ENCODE assay signal across 9 mouse cellular contexts in the genomic region with DNA sequence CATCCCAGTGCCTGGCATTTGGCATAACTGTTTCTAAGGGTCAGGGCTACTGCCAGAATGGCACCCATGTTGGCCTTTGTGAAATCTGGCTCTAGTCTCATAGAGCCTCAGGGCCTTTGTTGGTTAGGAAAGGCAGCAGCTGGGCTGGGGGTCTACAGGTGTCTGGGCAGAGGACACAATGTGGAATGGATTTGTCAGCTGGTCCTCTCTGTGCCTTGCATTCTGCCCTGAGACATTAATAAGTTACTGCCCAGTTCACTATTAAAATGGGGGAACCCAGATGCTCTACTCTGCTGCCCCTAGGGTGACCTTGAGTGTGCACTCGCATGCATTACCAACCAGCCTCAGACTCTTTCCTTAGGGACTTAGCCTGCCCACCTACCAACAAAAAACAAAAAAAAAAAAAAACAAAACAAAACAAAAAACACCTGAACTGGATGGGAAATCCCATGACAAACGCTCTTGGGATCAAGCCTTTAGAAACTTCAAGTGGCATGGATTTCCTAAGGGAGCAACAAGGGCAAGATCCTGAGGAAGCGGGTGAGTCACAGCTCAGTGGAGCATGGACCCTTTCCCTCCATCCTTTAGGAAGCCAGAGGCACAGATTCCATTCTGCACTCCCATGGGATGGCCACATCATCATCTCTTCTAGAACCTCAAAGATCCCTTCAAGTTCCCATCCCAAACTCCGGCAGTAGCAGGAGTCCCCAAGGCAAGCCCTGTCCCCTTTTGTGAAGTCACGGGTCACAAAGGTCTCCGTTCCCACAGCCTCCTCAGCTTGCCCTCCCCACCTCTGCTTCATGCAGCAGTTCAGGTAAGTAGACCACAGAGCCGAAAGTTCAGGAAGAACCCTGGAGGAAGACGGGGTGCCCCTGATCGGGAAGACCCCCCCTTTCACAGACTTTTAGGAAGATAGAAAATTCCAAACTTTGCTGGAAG. TPM values are rescaled to one million over a fixed set of nuclear protein-coding genes. Genes with fewer than 3 reads are reported as not detected.
DNase-seq lines count a peak whose midpoint lies in the region; ATAC-seq and TF ChIP-seq lines count a peak whose summit lies in the region.
"Had no signal": no experiment of that assay in that cellular context is flagged by ENCODE, and none has a peak within 500 bp of the region (broad histone marks: within the 10 kb centered on the region; RNA-seq: fewer than 3 reads in every experiment).

No protein-coding gene starts in this region.

- WGBS in liver, embryonic 11.5 days = 72% methylated on average over 9 of the region's 9 CpGs
- WGBS in heart, embryonic 14.5 days = 46% methylated on average over 9 of the region's 9 CpGs
- 77% methylated on average over 9 of the region's 9 CpGs for WGBS in small intestine, adult 2 months

- H3K4me3 ChIP-seq in liver, embryonic 11.5 days (ENCODE audit: low read depth, low read length) = peak overlapping the region; percentile 57
- H3K4me3 ChIP-seq in heart, embryonic 14.5 days (ENCODE audit: control insufficient read depth in 1 of 2, insufficient read depth in 1 of 2, low read depth in 1 of 2, low read length in 2 of 2) = peak overlapping the region; percentile 80 to 88
- peak overlapping the region; percentile 39 for H3K4me3 ChIP-seq in small intestine, adult 2 months (ENCODE audit: low read depth, low read length)
- H3K4me3 ChIP-seq: megakaryocyte, embryonic 14.5 days had no signal

- no peak for ATAC-seq in liver, embryonic 11.5 days (replicated peaks; ENCODE audit: low FRiP score)
- ATAC-seq in heart, embryonic 14.5 days (ENCODE audit: insufficient number of reproducible peaks, insufficient read depth, low FRiP score, low read depth) = no peak

- intact Hi-C loops in left cerebral cortex, postnatal 10 days (cut with DNase I) = no loop called here

- H3K9ac ChIP-seq in liver, embryonic 11.5 days (ENCODE audit: low read depth, low read length) = peak overlapping the region; percentile 64; the same call in 1 of the 2 replicates
- peak overlapping the region; percentile 92 for H3K9ac ChIP-seq in heart, embryonic 14.5 days (ENCODE audit: low read length)

- TF ChIP-seq CTCF in small intestine, adult 2 months (IDR thresholded peaks at IDR 0.05; ENCODE audit: extremely low read depth, insufficient read length, insufficient replicate concordance, low read depth, low read length) = no peak

- peaks cover 5% of the 10 kb centered on the region; the same call in 1 of the 2 replicates for H3K4me1 ChIP-seq in liver, embryonic 11.5 days (replicated peaks; ENCODE audit: control insufficient read depth, insufficient read depth, low read length)
- H3K4me1 ChIP-seq in heart, embryonic 14.5 days (ENCODE audit: control insufficient read depth in 2 of 2, insufficient read depth in 2 of 2, low read length in 2 of 2) = peaks cover 21 to 45% of the 10 kb centered on the region in 2 experiments
- peaks cover 3% of the 10 kb centered on the region; the same call in 1 of the 2 replicates for H3K4me1 ChIP-seq in small intestine, adult 2 months (ENCODE audit: control insufficient read depth, insufficient read depth, insufficient read length, low read length)

- peaks cover 15% of the 10 kb centered on the region for H3K27me3 ChIP-seq in liver, embryonic 11.5 days (replicated peaks; ENCODE audit: control insufficient read depth, insufficient read depth, low read length)
- H3K27me3 ChIP-seq in heart, embryonic 14.5 days (ENCODE audit: control insufficient read depth, insufficient read depth, low read length) = no peaks in the 10 kb centered on the region
- no peaks in the 10 kb centered on the region for H3K27me3 ChIP-seq in small intestine, adult 2 months (ENCODE audit: control insufficient read depth, insufficient read depth, low read length)

- peaks cover 16% of the 10 kb centered on the region for H3K36me3 ChIP-seq in liver, embryonic 11.5 days (ENCODE audit: control insufficient read depth, insufficient read depth, low read length)
- H3K36me3 ChIP-seq in heart, embryonic 14.5 days (ENCODE audit: control insufficient read depth, insufficient read depth, low read length) = peaks cover 64% of the 10 kb centered on the region
- H3K36me3 ChIP-seq in small intestine, adult 2 months (ENCODE audit: control insufficient read depth, insufficient read depth, low read length) = peaks cover 2% of the 10 kb centered on the region; the same call in 1 of the 2 replicates

- H3K9me3 ChIP-seq in liver, embryonic 11.5 days (ENCODE audit: control insufficient read depth, low read length) = no peaks in the 10 kb centered on the region
- H3K9me3 ChIP-seq in heart, embryonic 14.5 days (ENCODE audit: control insufficient read depth, low read length) = no peaks in the 10 kb centered on the region

- H3K4me2 ChIP-seq in liver, embryonic 11.5 days = peak overlapping the region; percentile 57
- peak overlapping the region; percentile 83 for H3K4me2 ChIP-seq in heart, embryonic 14.5 days (ENCODE audit: low read length)

- DNase-seq in liver, embryonic 11.5 days (ENCODE audit: low spot score) = no peak
- DNase-seq in liver = no peak
- peak; percentile 43 for DNase-seq in kidney, postnatal 14 days
- no peak for DNase-seq in gastrocnemius, adult 18-20 months (ENCODE audit: low spot score)
- no peak for DNase-seq in cerebellum, postnatal 36 days
- no peak for DNase-seq in left cerebral cortex, postnatal 10 days (ENCODE audit: extremely low spot score in 1 of 2, low spot score in 2 of 2)

- TF ChIP-seq POLR2A in small intestine, adult 2 months (IDR thresholded peaks at IDR 0.05; ENCODE audit: low read depth, low read length) = no peak

- H3K27ac ChIP-seq in liver, embryonic 11.5 days (ENCODE audit: low read depth, low read length) = no peak overlapping the region
- H3K27ac ChIP-seq in heart, embryonic 14.5 days (replicated peaks in 1 of 2; ENCODE audit: control insufficient read depth in 1 of 2, insufficient read depth in 1 of 2, low read depth in 2 of 2, low read length in 2 of 2) = peak overlapping the region in 1 of 2 experiments; percentile 100; a peak in 2 of 4 replicates
- no peak overlapping the region for H3K27ac ChIP-seq in small intestine, adult 2 months (ENCODE audit: insufficient read depth, low read depth, low read length)

RNA-seq across cellular contexts. Expression of gene Serpinh1, which starts 3.0 kb away (rescaled TPM):
- polyA plus RNA-seq in liver, embryonic 11.5 days (2014; fragmentation: Nextera tagmentation; extraction: Ambion mirVana) = 224 and 232 TPM in 2 replicates
- 401 and 427 TPM in 2 replicates for polyA plus RNA-seq in heart, embryonic 14.5 days (2014; fragmentation: Nextera tagmentation; extraction: Ambion mirVana)
- 87.6 and 89.7 TPM in 2 replicates for polyA plus RNA-seq in small intestine, adult 2 months (2012; rRNA removed)
- 10 to 100 TPM; 37.4 to 70.5 TPM for total RNA-seq in gastrocnemius, adult 18-20 months (2021)
- total RNA-seq in left cerebral cortex, postnatal 10 days (2021) = 10 to 100 TPM; 46.7 to 49.4 TPM

RNA-seq across cellular contexts. Expression of gene Gdpd5, which starts 31.2 kb away (rescaled TPM):
- 5.7 and 7.5 TPM in 2 replicates for polyA plus RNA-seq in liver, embryonic 11.5 days (2014; fragmentation: Nextera tagmentation; extraction: Ambion mirVana)
- 24.9 and 25.5 TPM in 2 replicates for polyA plus RNA-seq in heart, embryonic 14.5 days (2014; fragmentation: Nextera tagmentation; extraction: Ambion mirVana)
- 16.0 and 16.6 TPM in 2 replicates for polyA plus RNA-seq in small intestine, adult 2 months (2012; rRNA removed)
- total RNA-seq in gastrocnemius, adult 18-20 months (2021) = 1 to 10 TPM; 6.2 to 8.8 TPM
- 10 to 100 TPM; 34.2 to 35.5 TPM for total RNA-seq in left cerebral cortex, postnatal 10 days (2021)
